Mouse (Mus musculus) hindbrain, embryonic 12.5 days (tissue): ENCODE results near the gene Cox19. TPM values are rescaled to one million over a fixed set of nuclear protein-coding genes. Genes with fewer than 3 reads are reported as not detected.
A peak's percentile ranks its signal among the peaks of the same experiment; 100 is the strongest.
"Not testable (repeated sequence)": the region's sequence is repeated elsewhere in the genome, so short reads cannot be mapped to it uniquely, and the experiment has no call there.

Source experiments
- ATAC-seq: fragments of 200-750 bp; cut with Nextera tagmentation; 2 replicates; pipeline ENCODE4 v1.8.0; 2017; ENCODE audit warnings: moderate TSS enrichment; ENCODE audit not compliant: low FRiP score
- H3K27ac ChIP-seq: fragments of 300-500 bp; sonication (generic); 2 replicates; pipeline ENCODE4 v1.5.1; 2016; ENCODE audit warnings: mild to moderate bottlenecking
- H3K27me3 ChIP-seq: fragments of 300-500 bp; sonication (generic); 2 replicates; pipeline ENCODE4 v1.6.1; 2016; ENCODE audit warnings: mild to moderate bottlenecking
- H3K36me3 ChIP-seq: fragments of 300-500 bp; sonication (generic); 2 replicates; pipeline ENCODE4 v1.6.1; 2016; ENCODE audit warnings: mild to moderate bottlenecking
- H3K4me1 ChIP-seq: fragments of 300-500 bp; sonication (generic); 2 replicates; pipeline ENCODE4 v1.6.1; 2016
- H3K4me2 ChIP-seq: fragments of 300-500 bp; sonication (generic); replicated peaks from 2 replicates; pipeline ENCODE4 v1.6.1; 2016; ENCODE audit warnings: mild to moderate bottlenecking
- H3K4me3 ChIP-seq: fragments of 300-500 bp; sonication (generic); 2 replicates; pipeline ENCODE4 v1.5.1; 2016; ENCODE audit warnings: mild to moderate bottlenecking
- H3K9ac ChIP-seq: fragments of 300-500 bp; sonication (generic); 2 replicates; pipeline ENCODE4 v1.6.1; 2016; ENCODE audit warnings: mild to moderate bottlenecking, moderate library complexity
- H3K9me3 ChIP-seq: fragments of 300-500 bp; sonication (generic); replicated peaks from 2 replicates; pipeline ENCODE4 v1.6.1; 2016; ENCODE audit warnings: mild to moderate bottlenecking
- whole genome bisulfite sequencing: fragments of 180-500 bp; shearing (Covaris S2); methylation state at CpG from one replicate; pipeline ENCODE4 v1.1.7; 2016; 5-methylcytosine and 5-hydroxymethylcytosine counted together
- polyA plus RNA-seq: library from polyadenylated mRNA; unstranded; fragments of >200 nt; fragmentation: Nextera tagmentation; extraction: Ambion mirVana; gene quantifications from 2 replicates; pipeline ENCODE4 v1.2.1, GENCODE M21; 2016

Gene Cox19
- polyA plus RNA-seq, 1 experiment from 2014 or later, result 107 TPM

- no peak overlapping the region for H3K27ac ChIP-seq
- peaks cover 13% of the 10 kb centered on the region; the same call in 1 of the 2 replicates for H3K27me3 ChIP-seq
- no peaks in the 10 kb centered on the region for H3K9me3 ChIP-seq
- H3K36me3 ChIP-seq, result no peaks in the 10 kb centered on the region
- ATAC-seq, result no peak
- no peak overlapping the region for H3K4me3 ChIP-seq
- peaks cover 6% of the 10 kb centered on the region for H3K4me1 ChIP-seq
- H3K9ac ChIP-seq, result no peak overlapping the region
- H3K4me2 ChIP-seq, result no peak overlapping the region
- 31% methylated on average over 8 of the region's 8 CpGs for WGBS
These were observed 410 bp upstream of the Cox19 start for GRCm38 (mm10) chr5:139351628-139352027.

DNA sequence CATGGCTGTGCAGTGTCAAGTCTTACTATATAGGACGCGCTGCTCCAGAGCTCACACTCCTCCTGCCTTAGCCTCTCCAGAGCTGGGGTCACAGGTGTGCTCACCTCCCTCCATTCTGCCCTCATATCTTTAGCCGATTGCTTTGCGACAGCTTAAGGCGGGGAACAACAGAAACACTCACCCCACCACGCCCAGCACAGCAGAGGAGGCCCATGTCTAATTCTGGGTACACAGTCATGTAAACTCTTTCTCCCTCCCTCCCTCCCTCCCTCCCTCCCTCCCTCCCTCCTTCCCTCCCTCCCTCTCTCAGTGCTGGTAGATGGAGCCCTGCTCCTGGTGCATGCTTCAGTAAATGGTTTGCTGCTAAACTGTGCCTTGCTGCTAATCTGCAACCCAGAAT, 1.5 kb downstream of the Cox19 start:
- Histone ChIP-seq H3K27me3 (peaks cover 13% of the 10 kb centered on the region; the same call in 1 of the 2 replicates), H3K4me2 (no peak overlapping the region), H3K4me1 (peaks cover 6% of the 10 kb centered on the region), H3K36me3 (no peaks in the 10 kb centered on the region), H3K9me3 (no peaks in the 10 kb centered on the region), H3K9ac (no peak overlapping the region), H3K27ac (no peak overlapping the region), H3K4me3 (no peak overlapping the region)
- no peak for ATAC-seq
- WGBS, result 76% methylated on average over 6 of the region's 6 CpGs

- Histone ChIP-seq H3K4me1 (peaks cover 17% of the 10 kb centered on the region), H3K36me3 (peaks cover 6% of the 10 kb centered on the region), H3K4me2 (no peak overlapping the region), H3K27ac (no peak overlapping the region), H3K4me3 (no peak overlapping the region), H3K27me3 (peaks cover 10% of the 10 kb centered on the region; the same call in 1 of the 2 replicates), H3K9me3 (no peaks in the 10 kb centered on the region), H3K9ac (no peak overlapping the region)
- no peak for ATAC-seq
- WGBS, result 47% methylated on average over 1 of the region's 1 CpGs
These were observed 4.0 kb downstream of the Cox19 start for GRCm38 (mm10) chr5:139347225-139347624.

DNA sequence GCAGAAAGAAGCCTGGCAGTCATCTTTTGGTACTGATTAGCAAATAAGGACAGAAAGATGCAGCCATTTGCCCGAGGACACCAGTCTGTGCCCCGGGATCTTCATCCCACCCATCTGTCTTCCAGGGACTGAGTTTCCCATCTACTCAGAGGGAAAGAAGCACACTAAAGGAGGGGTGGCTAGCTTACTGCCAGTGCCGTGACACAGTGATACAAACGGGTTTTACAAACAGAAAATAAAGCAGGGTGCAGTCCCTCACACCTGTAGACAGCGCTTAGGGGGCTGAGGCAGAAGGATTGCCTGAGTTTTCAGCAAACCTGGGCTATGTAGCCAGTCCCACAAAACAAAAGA, 5.9 kb downstream of the Cox19 start:
- 15% methylated on average over 5 of the region's 5 CpGs for WGBS
- peak overlapping the region; percentile 41; the same call in 1 of the 2 replicates for H3K27ac ChIP-seq

DNA sequence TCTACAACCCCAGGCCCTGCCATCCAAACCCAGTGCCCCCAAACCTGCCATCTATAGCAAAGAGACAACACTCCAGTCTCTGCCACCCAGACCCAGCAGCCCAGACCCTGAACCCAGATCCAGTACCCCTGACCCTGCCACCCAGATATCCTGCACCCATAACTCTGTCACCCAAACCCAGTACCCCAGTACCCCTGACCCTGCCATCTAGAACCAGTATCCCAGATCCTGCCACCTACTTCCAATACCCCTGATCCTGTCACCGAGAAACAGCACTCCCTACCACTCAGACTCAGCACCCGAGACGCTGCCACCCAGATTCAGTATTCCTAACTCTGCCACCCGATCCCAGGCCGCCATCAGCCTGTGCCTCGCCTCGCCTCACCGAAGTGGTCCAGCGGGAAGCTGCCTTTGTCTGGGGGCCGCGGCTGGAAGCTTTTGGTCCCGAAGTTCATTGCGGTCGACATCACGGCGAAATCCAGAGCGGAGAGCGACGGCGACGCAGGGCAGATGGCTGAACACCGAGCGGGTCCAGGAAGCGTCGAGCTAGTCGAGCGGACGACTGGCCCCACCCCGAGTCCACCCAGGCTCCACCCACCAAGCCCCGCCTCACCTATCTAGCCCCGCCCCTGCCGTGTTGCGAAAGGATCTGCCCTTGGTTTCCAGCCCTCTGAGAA, 6.4 kb downstream of the Cox19 start:
- Histone ChIP-seq H3K4me1 (peaks cover 11% of the 10 kb centered on the region), H3K9ac (peak overlapping the region; percentile 92), H3K4me2 (peak overlapping the region; percentile 94), H3K27me3 (no peaks in the 10 kb centered on the region; the same call in 1 of the 2 replicates), H3K9me3 (no peaks in the 10 kb centered on the region), H3K36me3 (peaks cover 28% of the 10 kb centered on the region), H3K27ac (peak overlapping the region; percentile 81), H3K4me3 (peak overlapping the region; percentile 81)
- WGBS, result under 1% methylated on average over 33 of the region's 33 CpGs
- ATAC-seq, result peak; percentile 88

More for the DNA sequence above, 5.9 kb downstream of the Cox19 start:
- H3K4me3 ChIP-seq, result peak overlapping the region; percentile 81
- H3K4me1 ChIP-seq, result peaks cover 11% of the 10 kb centered on the region
- peak overlapping the region; percentile 55 for H3K9ac ChIP-seq
- H3K9me3 ChIP-seq, result no peaks in the 10 kb centered on the region
- H3K4me2 ChIP-seq, result peak overlapping the region; percentile 94
- ATAC-seq, result peak; percentile 33; the same call in 1 of the 2 replicates
- H3K36me3 ChIP-seq, result peaks cover 23% of the 10 kb centered on the region
- no peaks in the 10 kb centered on the region; the same call in 1 of the 2 replicates for H3K27me3 ChIP-seq

DNA sequence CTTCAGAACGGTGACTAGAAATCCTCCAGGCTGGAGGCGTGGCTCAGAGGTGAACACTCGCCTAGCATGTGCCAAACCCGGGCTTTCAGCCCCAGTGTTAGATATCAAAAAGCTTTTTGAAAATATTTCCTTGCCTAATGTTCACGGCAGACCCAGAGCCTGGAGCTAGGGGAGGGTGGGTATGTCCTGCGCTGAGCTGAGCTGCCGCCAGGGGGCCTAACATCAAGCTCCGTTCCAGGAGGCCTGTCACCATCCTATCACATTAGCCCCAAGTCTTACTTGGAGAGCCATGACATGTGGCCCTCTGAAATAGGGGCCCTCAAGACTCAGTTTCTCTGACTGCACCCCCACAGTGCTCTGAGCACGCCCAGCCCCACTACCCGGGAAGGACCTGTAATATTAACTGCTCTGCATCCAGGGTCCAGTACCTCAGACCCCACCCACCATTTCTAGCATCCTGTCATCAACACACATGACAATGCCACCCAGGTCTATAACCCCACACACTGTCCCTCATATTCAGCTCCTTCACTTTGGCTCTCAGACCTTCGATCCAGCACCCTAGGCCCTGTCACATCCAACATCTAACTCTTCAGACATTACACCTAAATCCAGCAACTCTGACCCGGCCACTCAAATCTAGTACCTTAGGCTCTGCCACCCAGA, 7.1 kb downstream of the Cox19 start:
- Histone ChIP-seq H3K27me3 (no peaks in the 10 kb centered on the region; the same call in 1 of the 2 replicates), H3K4me3 (peak overlapping the region; percentile 81), H3K27ac (peak overlapping the region; percentile 81), H3K9me3 (no peaks in the 10 kb centered on the region), H3K4me1 (peaks cover 11% of the 10 kb centered on the region), H3K36me3 (peaks cover 35% of the 10 kb centered on the region), H3K4me2 (peak overlapping the region; percentile 94), H3K9ac (peak overlapping the region; percentile 92)
- WGBS, result 8% methylated on average over 12 of the region's 12 CpGs
- ATAC-seq, result peak; percentile 68

- no peak for ATAC-seq
- peaks cover 5% of the 10 kb centered on the region for H3K4me1 ChIP-seq
- no peak overlapping the region for H3K4me3 ChIP-seq
- peaks cover 81% of the 10 kb centered on the region for H3K36me3 ChIP-seq
- no peak overlapping the region for H3K4me2 ChIP-seq
- no peaks in the 10 kb centered on the region for H3K9me3 ChIP-seq
- no peaks in the 10 kb centered on the region for H3K27me3 ChIP-seq
- H3K9ac ChIP-seq, result no peak overlapping the region
- 80% methylated on average over 11 of the region's 11 CpGs for WGBS
- H3K27ac ChIP-seq, result no peak overlapping the region
These were observed 12.3 kb downstream of the Cox19 start for GRCm38 (mm10) chr5:139338891-139339290.

GRCm38 (mm10) chr5:139338403-139338802, 12.8 kb downstream of the Cox19 start:
- no peak for ATAC-seq
- H3K36me3 ChIP-seq, result peaks cover 81% of the 10 kb centered on the region
- no peak overlapping the region for H3K9ac ChIP-seq
- WGBS, result 83% methylated on average over 3 of the region's 3 CpGs
- H3K9me3 ChIP-seq, result no peaks in the 10 kb centered on the region
- H3K27me3 ChIP-seq, result no peaks in the 10 kb centered on the region
- no peak overlapping the region for H3K27ac ChIP-seq
- 0 out of 2 replicates have a peak, but pooled peaks cover under 1% of the 10 kb centered on the region for H3K4me1 ChIP-seq
- H3K4me2 ChIP-seq, result no peak overlapping the region
- H3K4me3 ChIP-seq, result no peak overlapping the region

DNA sequence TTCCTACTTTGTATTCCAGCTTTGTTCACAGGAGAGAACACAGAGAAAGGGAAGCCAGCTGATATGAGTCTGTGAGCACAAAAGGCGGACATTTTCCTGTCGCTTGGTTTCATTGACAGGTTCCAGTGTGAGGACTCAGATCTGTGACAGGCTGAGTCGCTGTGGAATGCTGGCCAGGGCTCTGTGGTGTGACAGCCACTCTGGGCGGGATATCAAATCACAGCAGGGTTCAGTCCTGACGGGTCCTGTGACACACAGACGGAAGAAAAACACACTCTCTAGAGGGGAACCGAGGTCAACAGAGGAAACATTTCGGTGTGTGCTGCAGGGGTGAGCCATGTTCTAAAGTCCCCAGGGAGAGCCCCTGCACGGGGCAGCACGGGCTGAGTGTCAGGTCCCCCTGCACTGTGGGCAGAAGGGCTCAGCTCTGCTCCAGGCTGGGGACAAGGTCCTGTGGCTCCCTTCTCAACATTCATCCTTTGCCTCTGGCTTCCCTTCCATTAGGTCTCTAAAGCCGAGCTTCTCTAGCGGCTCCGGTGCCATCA, 13.3 kb downstream of the Cox19 start:
- no peaks in the 10 kb centered on the region for H3K9me3 ChIP-seq
- no peak overlapping the region for H3K9ac ChIP-seq
- H3K27ac ChIP-seq, result no peak overlapping the region
- no peaks in the 10 kb centered on the region for H3K4me1 ChIP-seq
- H3K27me3 ChIP-seq, result no peaks in the 10 kb centered on the region
- H3K4me3 ChIP-seq, result no peak overlapping the region
- peaks cover 81% of the 10 kb centered on the region for H3K36me3 ChIP-seq
- no peak overlapping the region for H3K4me2 ChIP-seq
- 73% methylated on average over 13 of the region's 13 CpGs for WGBS
- no peak for ATAC-seq

- no peaks in the 10 kb centered on the region for H3K27me3 ChIP-seq
- H3K4me2 ChIP-seq, result no peak overlapping the region
- no peak for ATAC-seq
- H3K27ac ChIP-seq, result no peak overlapping the region
- H3K9me3 ChIP-seq, result no peaks in the 10 kb centered on the region
- no peak overlapping the region for H3K4me3 ChIP-seq
- peaks cover 61% of the 10 kb centered on the region for H3K36me3 ChIP-seq
- no peaks in the 10 kb centered on the region for H3K4me1 ChIP-seq
- no peak overlapping the region for H3K9ac ChIP-seq
- 92% methylated on average over 4 of the region's 4 CpGs for WGBS
These were observed 15.6 kb downstream of the Cox19 start for GRCm38 (mm10) chr5:139335634-139336033.

- WGBS, result 85% methylated on average over 10 of the region's 10 CpGs
- ATAC-seq, H3K27ac ChIP-seq, H3K4me3 ChIP-seq, H3K4me1 ChIP-seq, H3K9ac ChIP-seq, H3K4me2 ChIP-seq, H3K27me3 ChIP-seq, H3K9me3 ChIP-seq: not testable (repeated sequence)
- peaks cover 49% of the 10 kb centered on the region for H3K36me3 ChIP-seq
These were observed 16.8 kb downstream of the Cox19 start for GRCm38 (mm10) chr5:139334394-139334793.

- ATAC-seq, result no peak
- H3K36me3 ChIP-seq, result peaks cover 40% of the 10 kb centered on the region
- H3K27me3 ChIP-seq, result peaks cover 2% of the 10 kb centered on the region; the same call in 1 of the 2 replicates
- no peak overlapping the region; the same call in 1 of the 2 replicates for H3K9ac ChIP-seq
- no peak overlapping the region for H3K4me3 ChIP-seq
- H3K27ac ChIP-seq, result no peak overlapping the region
- no peaks in the 10 kb centered on the region for H3K9me3 ChIP-seq
- 77% methylated on average over 16 of the region's 16 CpGs for WGBS
- no peaks in the 10 kb centered on the region for H3K4me1 ChIP-seq
- no peak overlapping the region for H3K4me2 ChIP-seq
These were observed 17.8 kb downstream of the Cox19 start for GRCm38 (mm10) chr5:139333301-139334013.
